In genomic region chr5:144100149-144100935, GRCm38 (mm10) we compare ENCODE assay signal across 7 mouse cellular contexts. TPM values are rescaled to one million over a fixed set of nuclear protein-coding genes. Genes with fewer than 3 reads are reported as not detected.
DNase-seq lines count a peak whose midpoint lies in the region; ATAC-seq and TF ChIP-seq lines count a peak whose summit lies in the region.

TSS of gene Lmtk2 (plus strand) at chr5:144100436.

- peak within 1 kb of the TSS; percentile 90 for H3K4me2 ChIP-seq in intestine, postnatal 0 days (replicated peaks; ENCODE audit: low read depth)
- peak within 1 kb of the TSS; percentile 71 for H3K4me2 ChIP-seq in midbrain, embryonic 12.5 days (replicated peaks)

- TF ChIP-seq POLR2A in small intestine, adult 2 months (IDR thresholded peaks at IDR 0.05; ENCODE audit: low read depth, low read length) = peak; percentile 89

- intact Hi-C loops in left cerebral cortex, postnatal 4 days (cut with DNase I) = no loop called here

- peak within 1 kb of the TSS; percentile 90 for H3K4me3 ChIP-seq in intestine, postnatal 0 days (ENCODE audit: low read depth, low read length)
- peak within 1 kb of the TSS; percentile 100 for H3K4me3 ChIP-seq in midbrain, embryonic 12.5 days
- H3K4me3 ChIP-seq in small intestine, adult 2 months (ENCODE audit: low read depth, low read length) = peak within 1 kb of the TSS; percentile 100

- peak; percentile 92 for ATAC-seq in intestine, postnatal 0 days
- peak; percentile 100 for ATAC-seq in midbrain, embryonic 12.5 days (ENCODE audit: low FRiP score, low read depth)

- DNase-seq in adrenal gland, adult 8-10 months = peak; percentile 95
- DNase-seq in embryo, embryonic 9.5 days (ENCODE audit: extremely low spot score) = peak; percentile 95
- DNase-seq in gonadal fat pad, adult 2 months (ENCODE audit: low read depth) = no peak
- DNase-seq in left cerebral cortex, postnatal 4 days = peak; percentile 98

- TF ChIP-seq CTCF in intestine, postnatal 0 days (IDR thresholded peaks at IDR 0.05; ENCODE audit: low read depth) = peak; percentile 95
- TF ChIP-seq CTCF in small intestine, adult 2 months (IDR thresholded peaks at IDR 0.05; ENCODE audit: extremely low read depth, insufficient read length, insufficient replicate concordance, low read depth, low read length) = peak; percentile 86

- 0 out of 2 replicates have a peak, but pooled peaks cover 3% of the 10 kb centered on the region for H3K4me1 ChIP-seq in intestine, postnatal 0 days (replicated peaks; ENCODE audit: control insufficient read depth, insufficient read depth, low read length)
- peaks cover 16% of the 10 kb centered on the region for H3K4me1 ChIP-seq in midbrain, embryonic 12.5 days
- peaks cover 28% of the 10 kb centered on the region for H3K4me1 ChIP-seq in small intestine, adult 2 months (ENCODE audit: control insufficient read depth, insufficient read depth, insufficient read length, low read length)

- no peaks in the 10 kb centered on the region for H3K9me3 ChIP-seq in intestine, postnatal 0 days (ENCODE audit: control insufficient read depth)
- H3K9me3 ChIP-seq in midbrain, embryonic 12.5 days = no peaks in the 10 kb centered on the region

- no peaks in the 10 kb centered on the region for H3K27me3 ChIP-seq in intestine, postnatal 0 days (replicated peaks; ENCODE audit: control insufficient read depth, insufficient read depth, low read length)
- peaks cover 8% of the 10 kb centered on the region; the same call in 1 of the 2 replicates for H3K27me3 ChIP-seq in midbrain, embryonic 12.5 days
- no peaks in the 10 kb centered on the region for H3K27me3 ChIP-seq in small intestine, adult 2 months (ENCODE audit: control insufficient read depth, insufficient read depth, low read length)

- no peaks in the 10 kb centered on the region for H3K36me3 ChIP-seq in intestine, postnatal 0 days (ENCODE audit: control insufficient read depth, insufficient read depth)
- H3K36me3 ChIP-seq in midbrain, embryonic 12.5 days = no peaks in the 10 kb centered on the region
- H3K36me3 ChIP-seq in small intestine, adult 2 months (ENCODE audit: control insufficient read depth, insufficient read depth, low read length) = no peaks in the 10 kb centered on the region

- peak within 1 kb of the TSS; percentile 88 for H3K27ac ChIP-seq in intestine, postnatal 0 days (ENCODE audit: low read depth, low read length)
- H3K27ac ChIP-seq in midbrain, embryonic 12.5 days (replicated peaks) = peak within 1 kb of the TSS; percentile 88
- peak within 1 kb of the TSS; percentile 95 for H3K27ac ChIP-seq in small intestine, adult 2 months (ENCODE audit: insufficient read depth, low read depth, low read length)

- under 1% methylated on average over 84 of the region's 90 CpGs for WGBS in intestine, postnatal 0 days
- under 1% methylated on average over 67 of the region's 90 CpGs for WGBS in midbrain, embryonic 12.5 days
- under 1% methylated on average over 90 of the region's 90 CpGs for WGBS in small intestine, adult 2 months

- H3K9ac ChIP-seq in intestine, postnatal 0 days (ENCODE audit: low read depth, low read length) = peak within 1 kb of the TSS; percentile 89
- peak within 1 kb of the TSS; percentile 95 for H3K9ac ChIP-seq in midbrain, embryonic 12.5 days (replicated peaks)

RNA-seq across cellular contexts. Expression of gene Lmtk2, which starts in this region (rescaled TPM):
- total RNA-seq in adrenal gland, adult 8-10 months (2022) = 10 to 100 TPM; 31.2 to 45.6 (median 38.8) TPM
- 11.7 and 13.1 TPM in 2 replicates for polyA plus RNA-seq in gonadal fat pad, adult 2 months (2012; rRNA removed)
- polyA plus RNA-seq in intestine, postnatal 0 days (2015; fragmentation: Nextera tagmentation; extraction: Ambion mirVana) = 4.9 and 5.8 TPM in 2 replicates
- total RNA-seq in left cerebral cortex, postnatal 4 days (2021) = 10 to 100 TPM; 87.1 to 89.8 TPM
- 8.8 and 9.1 TPM in 2 replicates for polyA plus RNA-seq in midbrain, embryonic 12.5 days (2016; fragmentation: Nextera tagmentation; extraction: Ambion mirVana)
- 17.7 and 33.7 TPM in 2 replicates for polyA plus RNA-seq in small intestine, adult 2 months (2012; rRNA removed)
